Comparison of ENCODE assay signal across 18 mouse cellular contexts in genomic region chr10:18741024-18741423, GRCm38 (mm10). TPM values are rescaled to one million over a fixed set of nuclear protein-coding genes. Genes with fewer than 3 reads are reported as not detected.
DNase-seq lines count a peak whose midpoint lies in the region; ATAC-seq and TF ChIP-seq lines count a peak whose summit lies in the region.
"Had no signal": no experiment of that assay in that cellular context is flagged by ENCODE, and none has a peak within 500 bp of the region (broad histone marks: within the 10 kb centered on the region; RNA-seq: fewer than 3 reads in every experiment).

No protein-coding gene starts in this region.

- no peaks in the 10 kb centered on the region for H3K27me3 ChIP-seq in cerebellum, adult 2 months (ENCODE audit: control insufficient read depth, insufficient read depth, low read length)
- H3K27me3 ChIP-seq in midbrain, embryonic 12.5 days = no peaks in the 10 kb centered on the region
- no peaks in the 10 kb centered on the region for H3K27me3 ChIP-seq in midbrain, embryonic 11.5 days (ENCODE audit: control insufficient read depth, insufficient read depth, low read length)

- no peak overlapping the region for H3K9ac ChIP-seq in midbrain, embryonic 12.5 days (replicated peaks)
- H3K9ac ChIP-seq in midbrain, embryonic 11.5 days (ENCODE audit: low read length) = no peak overlapping the region
- H3K9ac ChIP-seq: kidney, embryonic 15.5 days; limb, embryonic 12.5 days; liver, postnatal 0 days had no signal

- no peak for TF ChIP-seq CTCF in cerebellum, adult 2 months (IDR thresholded peaks at IDR 0.05; ENCODE audit: borderline replicate concordance, insufficient read depth, low read depth, low read length)

- ATAC-seq in cerebellum, adult (ENCODE audit: insufficient number of reproducible peaks, low FRiP score, low TSS enrichment) = no peak
- ATAC-seq in midbrain, embryonic 12.5 days (ENCODE audit: low FRiP score, low read depth) = no peak
- ATAC-seq in midbrain, embryonic 11.5 days (ENCODE audit: low FRiP score) = no peak
- ATAC-seq in erythroid progenitor cell, adult 5-6 weeks (replicated peaks; ENCODE audit: low FRiP score, poor library complexity, severe bottlenecking) = no peak
- ATAC-seq: liver, postnatal 0 days had no signal

- no peak for TF ChIP-seq POLR2A in cerebellum, adult 2 months (IDR thresholded peaks at IDR 0.05; ENCODE audit: borderline replicate concordance, insufficient read depth, low read length)

- DNase-seq in cerebellum, adult 2 months = peak; percentile 21 to 33
- DNase-seq in midbrain, embryonic 11.5 days (ENCODE audit: low spot score, missing footprints) = no peak
- peak; percentile 44 for DNase-seq in lung, postnatal 14 days
- no peak for DNase-seq in thymus, postnatal 10 days (ENCODE audit: low spot score in 2 of 2)
- DNase-seq in left cerebral cortex, postnatal 4 days = no peak
- DNase-seq: adrenal gland, adult 8-10 months; embryo, embryonic 11 days; gastrocnemius, postnatal 10 days; liver, postnatal 0 days had no signal

- H3K4me3 ChIP-seq in cerebellum, adult 2 months (replicated peaks; ENCODE audit: insufficient read depth, low read depth, low read length) = peak overlapping the region; percentile 4
- H3K4me3 ChIP-seq in midbrain, embryonic 12.5 days = no peak overlapping the region
- H3K4me3 ChIP-seq in midbrain, embryonic 11.5 days (ENCODE audit: low read depth, low read length) = no peak overlapping the region
- H3K4me3 ChIP-seq: kidney, embryonic 15.5 days; limb, embryonic 12.5 days had no signal

- H3K4me2 ChIP-seq in midbrain, embryonic 12.5 days (replicated peaks) = peak overlapping the region; percentile 87; the same call in 1 of the 2 replicates
- no peak overlapping the region for H3K4me2 ChIP-seq in midbrain, embryonic 11.5 days
- H3K4me2 ChIP-seq: heart, embryonic 11.5 days; limb, embryonic 12.5 days had no signal

- WGBS in cerebellum, adult 2 months = 48% methylated on average over 8 of the region's 8 CpGs
- WGBS in midbrain, embryonic 12.5 days = 82% methylated on average over 8 of the region's 8 CpGs
- WGBS in midbrain, embryonic 11.5 days = 84% methylated on average over 8 of the region's 8 CpGs

- intact Hi-C loops in left cerebral cortex, postnatal 4 days (cut with DNase I) = loop anchor here (10.0 kb wide), 1 partner anchor 96 kb away; no protein-coding TSS in a partner anchor

- H3K36me3 ChIP-seq in midbrain, embryonic 12.5 days = no peaks in the 10 kb centered on the region
- no peaks in the 10 kb centered on the region for H3K36me3 ChIP-seq in midbrain, embryonic 11.5 days (ENCODE audit: control insufficient read depth, insufficient read depth, low read length)
- H3K36me3 ChIP-seq: kidney, embryonic 15.5 days; limb, embryonic 12.5 days had no signal

- H3K9me3 ChIP-seq in midbrain, embryonic 12.5 days = no peaks in the 10 kb centered on the region
- no peaks in the 10 kb centered on the region for H3K9me3 ChIP-seq in midbrain, embryonic 11.5 days (ENCODE audit: control insufficient read depth, low read length)
- H3K9me3 ChIP-seq: kidney, embryonic 15.5 days; limb, embryonic 12.5 days had no signal

- no peak overlapping the region for H3K27ac ChIP-seq in cerebellum, adult 2 months (ENCODE audit: insufficient read depth, low read length)
- no peak overlapping the region for H3K27ac ChIP-seq in midbrain, embryonic 12.5 days (replicated peaks)
- H3K27ac ChIP-seq in midbrain, embryonic 11.5 days (ENCODE audit: low read depth, low read length) = no peak overlapping the region
- H3K27ac ChIP-seq: kidney, embryonic 15.5 days; limb, embryonic 12.5 days; stomach, postnatal 0 days had no signal

- H3K4me1 ChIP-seq in cerebellum, adult 2 months (ENCODE audit: control insufficient read depth, insufficient read depth, low read length) = no peaks in the 10 kb centered on the region; the same call in 1 of the 2 replicates
- peaks cover 12% of the 10 kb centered on the region for H3K4me1 ChIP-seq in midbrain, embryonic 12.5 days
- no peaks in the 10 kb centered on the region for H3K4me1 ChIP-seq in midbrain, embryonic 11.5 days (ENCODE audit: control insufficient read depth, insufficient read depth, low read length)

RNA-seq across cellular contexts. Expression of gene Arfgef3, which starts 2.7 kb away (rescaled TPM):
- polyA plus RNA-seq in cerebellum, adult 2 months (2012; rRNA removed) = 22.0 and 22.4 TPM in 2 replicates
- 2.7 and 3.1 TPM in 2 replicates for polyA plus RNA-seq in midbrain, embryonic 12.5 days (2016; fragmentation: Nextera tagmentation; extraction: Ambion mirVana)
- 1.3 TPM in 2 replicates for polyA plus RNA-seq in midbrain, embryonic 11.5 days (2014; fragmentation: Nextera tagmentation; extraction: Ambion mirVana)
- total RNA-seq in erythroid progenitor cell, adult 5-6 weeks (2015; ENCODE audit: low replicate concordance) = not detected in 2 replicates
- under 0.01 TPM in 1 of 2 replicates, not detected in the other for total RNA-seq in erythroid progenitor cell, adult 5-6 weeks (2017; ENCODE audit: low replicate concordance)
- 10 to 100 TPM; 59.3 to 62.8 TPM for total RNA-seq in left cerebral cortex, postnatal 4 days (2021)

RNA-seq across cellular contexts. Expression of gene Gm4922, which starts 45.6 kb away (rescaled TPM):
- not detected in 2 replicates for polyA plus RNA-seq in cerebellum, adult 2 months (2012; rRNA removed)
- polyA plus RNA-seq in midbrain, embryonic 12.5 days (2016; fragmentation: Nextera tagmentation; extraction: Ambion mirVana) = 0.16 and 0.37 TPM in 2 replicates
- 0.08 TPM in 1 of 2 replicates, not detected in the other for polyA plus RNA-seq in midbrain, embryonic 11.5 days (2014; fragmentation: Nextera tagmentation; extraction: Ambion mirVana)
- not detected in 2 replicates for total RNA-seq in erythroid progenitor cell, adult 5-6 weeks (2015; ENCODE audit: low replicate concordance)
- not detected in 2 replicates for total RNA-seq in erythroid progenitor cell, adult 5-6 weeks (2017; ENCODE audit: low replicate concordance)
- not detected for total RNA-seq in left cerebral cortex, postnatal 4 days (2021)
- total RNA-seq: adrenal gland, adult 8-10 months; gastrocnemius, postnatal 10 days; layer of hippocampus, postnatal 10 days had no signal
- polyA plus RNA-seq: kidney, embryonic 15.5 days; liver, postnatal 0 days; urinary bladder, adult 2 months had no signal

Comparison
In these comparisons a context has a peak if more than half of its experiments do, and no peak if none do; other contexts are left out.
1. DNase-seq: peak in cerebellum, adult 2 months (2 of 2) and lung, postnatal 14 days (single experiment); none in midbrain, embryonic 11.5 days (single experiment), thymus, postnatal 10 days (0 of 2) and left cerebral cortex, postnatal 4 days (single experiment).